Mouse (Mus musculus) retina, adult 2 months (tissue): ENCODE measurements around the gene Gm48552.

Experiments
- DNase-seq: peaks from one replicate; pipeline ENCODE4 v3.0.0-alpha.2; 2012; ENCODE audit warnings: low read depth, low spot score

Gene Gm48552

DNA sequence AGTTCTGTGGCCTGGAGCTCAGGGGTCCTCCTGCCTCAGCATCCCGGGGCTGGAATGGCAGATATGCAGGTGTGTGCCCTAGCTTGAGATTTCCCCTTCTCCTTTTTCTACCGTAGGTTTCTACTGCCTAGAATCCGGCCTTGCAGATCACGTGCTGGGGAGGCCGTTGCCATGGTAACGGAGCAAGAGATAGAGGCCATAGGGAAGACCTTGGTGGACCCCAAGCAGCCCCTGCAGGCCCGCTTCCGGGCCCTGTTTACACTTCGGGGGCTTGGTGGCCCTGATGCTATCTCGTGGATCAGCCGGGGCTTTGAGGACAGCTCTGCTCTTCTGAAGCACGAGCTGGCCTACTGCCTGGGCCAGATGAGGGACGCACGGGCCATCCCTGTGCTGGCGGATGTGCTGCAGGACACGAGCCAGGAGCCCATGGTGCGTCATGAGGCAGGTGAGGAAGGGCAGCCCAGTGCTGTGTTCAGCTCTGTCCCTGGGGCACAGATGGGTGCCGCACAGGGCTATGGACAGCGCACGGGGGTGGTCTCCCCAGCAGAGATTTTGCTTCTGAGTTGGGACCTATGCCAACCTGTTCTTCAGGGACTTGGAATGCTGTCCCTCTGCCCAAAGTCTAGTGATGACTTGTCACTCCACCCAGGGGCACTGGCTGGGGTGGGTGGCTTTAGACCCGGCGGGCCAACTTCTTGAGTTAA, 3.0 kb upstream of the Gm48552 start:
- no peak for DNase-seq

DNA sequence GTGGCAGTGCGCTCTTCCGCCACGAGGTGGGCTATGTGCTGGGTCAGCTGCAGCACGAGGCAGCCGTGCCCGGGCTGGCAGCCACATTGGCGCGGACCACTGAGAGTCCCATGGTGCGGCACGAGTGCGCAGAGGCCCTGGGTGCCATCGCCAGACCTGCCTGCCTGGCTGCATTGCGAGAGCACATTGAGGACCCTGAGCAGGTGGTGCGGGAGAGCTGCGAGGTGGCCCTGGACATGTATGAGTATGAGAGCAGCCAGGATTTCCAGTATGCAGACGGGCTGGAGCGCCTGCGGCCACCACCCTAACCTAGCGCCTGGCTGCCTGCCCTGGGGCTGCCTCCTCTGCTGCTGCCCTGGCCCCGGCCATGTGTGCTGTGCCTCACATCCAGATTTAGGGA, 1.1 kb upstream of the Gm48552 start:
- no peak for DNase-seq

DNA sequence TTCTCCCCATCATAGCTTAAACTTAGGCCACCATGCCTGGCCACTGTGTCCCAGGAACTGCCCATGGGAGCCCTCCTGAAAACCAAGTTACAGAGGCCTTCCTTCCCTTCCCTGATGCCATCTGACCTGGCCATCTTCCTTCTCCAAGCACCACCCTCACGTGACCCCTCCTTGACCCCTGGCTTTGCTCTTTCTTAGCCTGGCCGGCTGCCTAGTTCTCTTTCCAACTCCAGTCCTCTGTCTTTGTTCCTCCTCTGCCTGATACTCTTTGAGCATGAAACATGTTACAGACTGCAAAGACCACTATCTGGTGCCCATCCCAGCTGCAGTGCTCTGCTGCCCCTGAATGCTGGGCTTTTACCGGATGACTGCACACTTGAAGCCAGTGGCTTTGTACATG, 568 bp downstream of the Gm48552 start:
- no peak for DNase-seq

DNA sequence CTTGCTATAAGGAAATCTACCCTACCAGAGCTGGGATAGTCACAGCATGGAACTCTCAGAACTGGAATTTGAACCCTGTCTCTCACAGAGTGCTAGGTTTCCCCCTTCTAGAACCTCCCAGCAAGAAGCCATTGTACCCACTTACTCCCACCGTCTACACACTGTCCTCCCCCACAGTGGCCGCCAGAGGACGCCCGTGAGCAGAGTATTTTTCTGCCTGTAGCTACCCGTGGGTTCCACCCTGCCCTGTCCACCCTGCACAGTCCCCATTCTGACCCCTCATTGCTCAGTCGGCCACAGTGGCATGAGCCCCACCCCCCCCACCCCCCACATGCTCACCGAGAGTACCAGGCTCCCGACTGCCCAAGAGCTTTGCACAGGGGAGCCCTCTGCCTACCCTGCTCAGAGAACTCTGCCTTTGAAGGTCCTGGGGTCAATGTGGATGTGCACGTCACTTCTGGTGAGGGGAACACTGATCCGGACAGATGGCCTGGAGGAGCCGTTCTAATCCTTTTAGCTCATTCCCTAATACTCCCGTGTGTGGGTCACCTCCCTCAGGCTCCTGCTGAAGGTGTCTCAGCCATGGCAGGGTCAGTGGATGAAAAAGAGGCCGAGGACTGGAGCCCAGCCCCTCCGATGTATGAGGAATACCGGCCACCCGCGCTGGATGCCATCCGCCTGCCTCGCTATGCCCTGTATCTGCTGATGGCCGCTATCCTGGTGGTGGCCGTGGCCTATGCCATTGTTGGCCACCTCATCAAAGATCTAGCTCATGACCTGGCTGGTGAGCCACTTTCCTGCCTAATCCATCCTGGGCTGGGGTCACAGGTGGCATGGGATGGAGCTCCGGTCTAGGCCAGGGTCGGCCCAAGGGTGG, 1.2 kb downstream of the Gm48552 start:
- peak; percentile 91 for DNase-seq

DNA sequence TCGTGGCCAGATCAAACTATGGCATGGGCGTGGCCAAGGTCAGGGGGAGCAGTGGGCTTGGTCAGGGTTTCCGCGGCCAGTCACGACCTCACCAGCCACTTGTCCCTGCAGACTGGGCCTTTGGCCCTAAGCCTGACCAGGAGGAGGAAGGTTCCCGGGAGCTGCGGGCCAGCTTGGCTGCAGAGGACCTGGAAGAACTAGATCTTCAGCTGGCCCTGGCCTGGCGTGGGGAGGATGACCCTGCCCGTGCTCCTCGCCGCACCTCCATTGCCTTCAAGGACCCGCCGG, 1.8 kb downstream of the Gm48552 start:
- no peak for DNase-seq

DNA sequence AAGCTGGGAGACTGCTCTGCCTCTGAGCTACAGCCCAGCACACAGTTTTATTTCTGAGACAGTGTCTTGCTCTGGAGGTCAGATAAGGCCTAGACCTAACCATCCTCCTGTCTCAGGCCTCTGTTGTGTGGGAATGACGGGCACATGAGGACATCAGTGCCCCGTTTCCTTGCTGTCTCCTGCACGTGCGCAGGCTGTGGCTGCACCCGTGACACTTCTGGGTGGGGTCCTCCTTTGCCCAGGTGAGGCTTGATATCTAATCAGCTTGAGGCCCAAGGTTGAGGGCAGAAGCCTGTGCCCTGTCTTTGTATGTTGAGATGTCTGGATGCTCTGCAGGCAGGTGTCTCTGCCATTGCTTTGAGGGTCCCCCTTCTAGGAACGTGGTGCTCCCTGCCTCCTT, 3.5 kb downstream of the Gm48552 start:
- no peak for DNase-seq

DNA sequence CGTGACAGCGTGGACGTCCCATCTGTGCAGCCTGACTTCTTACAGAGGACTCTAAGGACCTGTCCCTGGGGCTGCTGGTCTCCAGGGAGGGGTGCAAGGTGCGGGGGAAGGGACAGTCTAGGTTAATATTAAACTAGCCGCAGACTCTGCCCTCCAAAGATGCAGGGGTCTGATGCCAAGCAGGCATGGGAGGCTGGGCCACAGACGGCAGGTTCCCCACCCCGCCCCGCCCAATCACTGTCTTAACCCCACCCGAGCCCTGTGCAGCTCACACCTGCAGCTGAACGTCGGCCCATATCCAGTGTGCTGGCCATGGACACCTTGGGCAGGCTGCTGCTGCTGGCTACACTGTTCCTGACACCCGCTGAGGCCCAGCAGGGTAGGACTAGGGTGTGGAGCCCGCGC, 4.0 kb downstream of the Gm48552 start, which contains the start of gene Smim24:
Smim24 (plus strand) TSS at position 271 of the 405 bp plus-strand sequence.
- no peak for DNase-seq

DNA sequence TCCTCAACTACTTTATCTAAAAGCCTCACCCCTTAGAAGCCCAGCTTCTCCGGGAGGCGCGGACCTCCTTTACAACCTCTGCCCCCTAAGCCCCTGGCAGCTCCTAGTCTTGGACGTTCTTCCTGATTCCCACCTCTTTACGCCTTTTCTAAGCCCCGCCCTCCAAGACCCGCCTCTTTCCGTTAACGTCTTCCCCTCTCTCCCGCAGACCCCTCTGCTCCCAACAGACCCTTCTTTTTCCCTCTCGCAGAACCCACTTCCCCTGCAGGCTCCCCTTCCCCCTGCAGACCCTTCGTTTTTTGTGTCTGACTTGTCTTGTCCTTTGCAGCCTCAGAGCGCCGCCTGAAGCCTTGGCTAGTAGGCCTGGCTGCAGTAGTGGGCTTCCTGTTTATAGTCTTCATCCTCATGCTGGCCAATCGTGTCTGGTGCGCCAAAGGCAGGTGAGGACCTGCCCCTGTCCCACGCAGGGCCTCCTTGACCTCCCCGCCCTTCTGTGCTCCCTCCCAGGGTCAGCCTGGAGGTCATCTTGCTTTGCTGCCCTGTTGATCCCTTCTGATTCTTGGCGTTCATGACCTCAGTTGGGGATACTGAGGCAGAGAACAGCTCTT, 4.8 kb downstream of the Gm48552 start:
- no peak for DNase-seq

DNA sequence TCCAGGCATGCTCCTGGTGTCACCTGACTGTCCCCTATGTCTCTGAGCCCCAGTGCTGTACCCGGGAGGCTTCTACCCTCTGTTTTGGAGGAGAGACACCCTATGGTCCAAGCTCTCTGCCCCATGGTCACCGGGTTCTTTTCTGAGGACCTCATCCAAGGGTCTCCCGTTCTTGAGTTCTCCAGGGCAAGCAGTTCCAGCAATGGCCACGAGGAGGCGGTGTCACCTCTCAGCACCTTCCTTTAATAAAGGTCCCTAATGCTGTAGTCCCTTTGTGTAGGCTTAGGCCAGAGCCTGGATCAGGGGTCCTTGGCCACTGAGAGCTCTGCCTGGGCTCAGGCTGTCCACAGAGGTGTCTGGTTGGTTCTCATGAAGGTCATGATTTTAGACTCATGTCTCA, 6.3 kb downstream of the Gm48552 start:
- no peak for DNase-seq

DNA sequence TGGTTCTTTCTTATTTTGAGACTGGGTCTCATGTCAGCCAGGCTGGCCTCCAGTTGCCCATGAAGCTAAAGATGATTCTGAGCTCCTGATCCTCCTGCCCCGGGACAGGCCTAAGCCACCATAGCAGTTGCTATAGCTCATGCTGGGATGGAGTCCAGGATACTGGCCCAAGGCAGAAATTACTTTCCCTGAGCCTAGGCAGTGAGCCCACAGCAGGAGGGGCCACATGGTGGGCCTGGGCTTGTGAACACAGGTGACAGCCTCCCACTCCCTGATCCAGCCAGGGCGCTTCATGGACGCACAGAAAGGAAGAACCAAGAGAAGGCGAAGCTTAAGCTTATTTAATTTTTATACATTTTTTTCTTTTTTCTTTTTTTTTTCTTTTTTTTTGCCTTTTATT, 7.1 kb downstream of the Gm48552 start:
- no peak for DNase-seq

DNA sequence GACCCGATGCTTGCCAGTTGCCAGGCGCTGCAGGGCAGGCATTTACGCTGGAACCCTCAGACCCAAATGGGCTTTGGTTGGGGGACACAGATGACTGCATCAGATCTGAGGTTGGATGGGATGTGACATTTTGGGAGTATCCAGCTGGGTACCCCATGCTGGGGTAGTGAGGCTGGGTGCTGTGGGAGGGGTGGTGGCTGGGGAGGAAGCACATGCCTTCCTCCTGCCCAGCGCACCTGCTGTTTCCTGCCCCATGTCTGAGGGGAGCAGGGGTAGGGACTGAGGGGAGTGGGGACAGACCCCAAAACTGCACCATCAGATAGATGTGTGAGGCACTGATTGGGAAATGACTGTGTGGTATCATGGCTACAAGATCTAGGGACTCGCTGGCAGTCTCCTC, 7.9 kb downstream of the Gm48552 start:
- no peak for DNase-seq

DNA sequence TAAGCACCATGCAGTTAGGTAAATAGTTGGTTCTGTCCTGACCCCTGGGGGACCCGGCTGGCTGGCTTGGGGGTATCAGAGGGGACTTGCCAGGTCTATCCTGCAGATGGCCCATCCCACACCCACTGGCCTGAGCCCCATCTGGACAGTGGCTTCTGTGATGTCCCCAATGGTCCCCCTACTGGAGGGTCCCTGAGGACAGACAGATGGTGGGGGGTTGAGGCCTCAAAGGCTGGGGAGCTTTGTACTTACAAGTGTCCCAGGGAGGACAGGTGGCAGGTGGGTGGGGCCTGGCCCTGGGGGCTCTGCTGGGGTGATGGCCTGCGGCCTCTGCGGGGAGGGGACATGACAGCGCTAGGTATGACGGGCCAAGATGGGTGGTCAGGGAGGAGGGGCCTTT, 10.5 kb downstream of the Gm48552 start:
- no peak for DNase-seq

DNA sequence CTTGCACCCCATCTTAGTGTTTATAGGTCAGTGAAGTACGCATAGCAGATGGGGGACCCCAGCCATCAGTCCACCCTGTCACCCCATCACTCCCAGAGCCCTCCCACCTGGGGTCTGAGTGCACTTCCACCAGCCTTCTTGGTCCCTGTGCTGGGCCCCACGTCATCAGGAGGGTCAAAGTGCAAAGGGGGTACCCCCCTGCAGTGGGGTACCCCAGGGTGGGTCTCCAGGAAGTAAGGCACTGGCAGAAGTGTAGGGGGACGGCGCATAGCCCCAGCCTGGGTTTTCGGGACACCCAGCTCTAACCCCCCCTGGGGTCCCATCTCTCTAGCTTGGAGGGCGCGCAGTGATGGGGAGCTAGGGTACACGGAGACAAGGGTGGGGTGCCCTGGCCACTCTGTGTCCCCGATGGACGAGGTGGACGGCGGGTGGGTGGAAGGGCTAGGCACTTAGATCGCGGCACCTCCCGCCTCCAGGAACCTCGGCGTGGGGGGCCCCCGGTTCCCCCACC, 11.0 kb downstream of the Gm48552 start:
- DNase-seq: no peak

DNA sequence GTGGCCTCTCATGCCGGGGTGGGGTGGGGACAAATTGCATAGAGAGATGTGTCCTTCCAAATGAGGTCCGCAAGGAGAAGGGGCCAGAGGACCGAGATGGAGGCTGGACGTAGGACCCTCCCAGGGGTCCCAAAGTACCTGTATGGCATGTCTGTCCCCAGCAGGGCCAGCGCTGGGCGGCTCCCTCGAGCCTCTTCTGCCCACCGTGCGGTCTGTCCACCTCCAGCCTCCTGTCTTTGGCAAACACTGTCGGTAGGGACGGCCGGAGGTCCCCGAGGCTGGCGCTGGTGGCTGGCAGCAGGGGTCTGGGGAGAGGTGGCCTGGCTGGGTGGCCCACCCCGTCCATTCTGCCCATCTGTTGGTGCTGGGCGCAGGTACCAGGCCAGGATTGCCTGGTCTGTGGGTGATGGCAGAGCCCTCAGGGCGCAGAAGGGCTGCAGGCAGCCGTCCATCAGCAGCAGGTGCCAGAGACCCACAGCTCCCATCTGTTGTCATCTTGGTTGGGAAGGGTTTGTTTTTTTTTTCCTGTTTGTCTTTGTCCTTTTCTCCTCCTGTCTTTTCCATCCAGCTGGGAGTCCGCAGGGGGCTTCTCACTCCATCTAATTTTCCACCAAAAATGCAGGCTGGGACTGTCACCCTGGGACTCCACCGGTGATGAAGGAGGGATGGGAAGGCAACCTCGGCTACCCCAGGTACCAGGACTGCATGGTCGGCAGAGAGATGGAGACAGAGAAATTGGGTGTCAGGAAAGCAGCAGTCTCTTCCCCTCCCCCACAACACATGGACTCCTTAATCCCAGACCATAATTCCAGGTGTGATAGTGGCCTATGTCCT, 11.8 kb downstream of the Gm48552 start:
- DNase-seq: no peak

DNA sequence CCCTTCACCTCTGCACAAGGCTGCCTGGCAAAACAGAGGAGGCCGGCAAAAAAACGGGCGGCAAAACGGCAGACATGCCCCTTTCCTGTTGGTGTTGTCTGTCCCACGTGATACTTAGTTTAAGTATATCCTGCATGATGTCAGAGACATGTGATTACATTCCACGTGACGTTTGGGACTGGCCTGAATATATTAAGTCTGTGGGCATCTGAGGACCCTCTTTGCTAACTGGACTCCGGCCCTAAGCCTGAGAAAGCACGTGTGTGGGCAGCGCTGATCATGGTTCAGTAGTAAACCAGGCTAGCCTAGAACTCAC, 12.4 kb downstream of the Gm48552 start:
- DNase-seq: no peak

DNA sequence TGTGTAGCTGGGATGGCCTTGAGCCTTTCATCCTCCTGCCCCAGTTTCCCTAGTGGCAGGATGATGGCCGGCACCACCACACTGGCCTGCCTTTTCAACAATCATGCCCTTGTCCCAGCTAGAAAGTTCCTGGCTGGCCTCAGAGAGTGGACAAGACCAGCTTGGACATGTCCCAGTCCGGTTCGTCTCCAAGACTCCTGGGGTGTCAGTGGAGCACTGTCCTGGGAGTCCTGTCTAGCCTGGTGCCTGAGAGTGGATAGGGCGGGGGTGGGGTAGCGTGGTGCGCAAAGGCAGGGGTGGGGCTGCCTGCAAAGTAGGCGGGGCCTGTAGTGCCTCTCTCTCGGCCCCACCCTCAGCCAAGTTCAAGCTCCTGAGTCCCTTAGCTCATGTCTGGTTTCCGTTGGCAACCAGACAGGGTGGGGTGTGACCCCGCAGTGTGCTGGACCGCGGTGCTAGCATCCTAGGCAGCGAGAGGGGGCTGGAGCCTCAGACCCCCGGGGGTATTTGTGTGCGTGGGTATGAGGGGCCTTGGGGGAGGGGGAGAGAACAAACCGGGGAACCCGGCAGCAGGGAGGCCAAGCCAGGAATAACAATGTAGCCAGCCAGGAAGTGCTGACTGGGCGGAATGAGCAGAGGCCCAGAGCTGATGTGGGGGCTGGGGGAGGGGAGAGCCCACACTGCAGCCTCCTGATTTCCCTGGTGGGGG, 12.9 kb downstream of the Gm48552 start:
- DNase-seq: no peak

DNA sequence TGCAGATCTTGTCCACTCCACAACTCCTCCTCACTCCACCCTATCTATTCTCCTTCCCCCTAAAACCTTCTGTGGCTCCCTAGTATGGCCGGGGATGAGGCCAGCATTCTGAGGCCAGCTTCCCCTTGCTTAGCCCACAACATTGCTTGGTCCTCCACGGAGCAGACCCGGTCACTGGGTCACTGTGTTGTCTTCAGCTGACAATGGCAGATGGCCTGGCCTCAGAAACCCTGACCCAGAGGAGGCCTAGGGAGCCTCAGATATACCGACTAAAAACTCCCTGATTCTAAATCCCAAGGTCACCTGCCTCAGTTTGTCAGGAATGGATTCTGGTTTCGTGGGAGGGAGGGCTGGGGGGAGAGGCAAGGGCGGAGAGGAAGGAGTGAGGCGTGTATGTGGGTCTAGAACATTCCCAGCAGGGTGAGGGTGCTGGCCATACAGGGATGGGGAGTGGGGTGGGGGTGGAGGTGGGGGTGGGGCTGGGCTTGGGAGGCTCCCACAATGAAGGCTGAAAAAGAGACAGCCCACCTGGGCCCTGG, 13.5 kb downstream of the Gm48552 start:
- no peak for DNase-seq

DNA sequence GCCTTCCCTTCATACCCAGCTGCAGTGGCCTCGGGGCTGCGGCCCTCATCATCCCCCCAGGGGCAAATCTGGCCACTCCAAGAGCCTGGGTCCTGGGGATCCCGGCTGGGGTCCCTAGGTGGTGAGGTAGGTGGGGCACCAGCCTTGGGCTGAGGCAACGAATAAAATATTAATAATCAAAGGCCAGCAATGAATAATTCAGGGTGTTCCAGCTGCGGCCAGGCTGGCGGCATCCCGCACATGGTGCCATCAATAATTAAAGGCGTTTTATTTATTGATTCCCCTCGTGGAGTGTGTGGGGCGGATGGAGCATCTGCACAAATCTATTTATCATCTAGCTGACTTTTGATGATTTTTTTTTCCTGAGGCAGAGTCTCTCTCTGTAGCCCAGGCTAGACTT, 14.7 kb downstream of the Gm48552 start:
- no peak for DNase-seq

DNA sequence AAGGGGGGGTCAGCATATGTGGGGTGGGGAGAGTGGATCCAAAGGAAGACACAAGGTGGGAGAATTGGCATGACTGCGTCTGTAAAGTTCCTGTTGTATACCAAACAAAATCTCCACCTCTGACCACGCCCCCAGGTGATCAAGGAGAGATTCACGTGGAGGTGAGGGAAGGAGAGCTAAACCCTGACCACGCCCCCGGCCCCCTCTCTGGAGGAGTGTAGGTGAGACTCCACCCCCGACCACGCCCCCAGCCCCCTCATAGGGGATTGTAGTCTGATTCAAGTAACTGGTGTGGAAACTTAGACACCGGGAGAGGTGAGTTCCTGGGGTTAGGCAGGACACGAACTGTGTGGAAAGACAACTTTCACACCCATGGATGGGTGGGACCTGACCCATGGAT, 15.3 kb downstream of the Gm48552 start:
- no peak for DNase-seq

DNA sequence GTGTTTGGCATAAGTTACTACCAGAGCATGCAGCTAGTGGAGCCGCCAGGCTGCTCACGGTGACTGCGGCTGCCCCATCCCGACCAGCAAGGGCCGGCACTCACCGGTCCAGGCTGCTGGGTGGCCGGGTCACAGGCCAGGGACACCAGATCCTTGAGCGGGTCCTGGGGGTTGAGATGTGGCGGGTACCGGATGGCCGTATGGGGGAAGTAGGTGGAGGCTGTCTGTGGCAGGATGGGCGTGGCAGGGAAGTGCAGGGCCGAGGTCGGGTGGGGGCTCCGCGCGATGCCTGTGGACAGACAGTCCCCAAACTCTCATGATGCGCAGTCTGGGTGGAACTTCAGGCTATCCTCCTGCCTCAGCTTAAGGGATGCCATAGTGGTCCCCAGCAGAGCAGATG, 15.9 kb downstream of the Gm48552 start:
- DNase-seq: no peak

DNA sequence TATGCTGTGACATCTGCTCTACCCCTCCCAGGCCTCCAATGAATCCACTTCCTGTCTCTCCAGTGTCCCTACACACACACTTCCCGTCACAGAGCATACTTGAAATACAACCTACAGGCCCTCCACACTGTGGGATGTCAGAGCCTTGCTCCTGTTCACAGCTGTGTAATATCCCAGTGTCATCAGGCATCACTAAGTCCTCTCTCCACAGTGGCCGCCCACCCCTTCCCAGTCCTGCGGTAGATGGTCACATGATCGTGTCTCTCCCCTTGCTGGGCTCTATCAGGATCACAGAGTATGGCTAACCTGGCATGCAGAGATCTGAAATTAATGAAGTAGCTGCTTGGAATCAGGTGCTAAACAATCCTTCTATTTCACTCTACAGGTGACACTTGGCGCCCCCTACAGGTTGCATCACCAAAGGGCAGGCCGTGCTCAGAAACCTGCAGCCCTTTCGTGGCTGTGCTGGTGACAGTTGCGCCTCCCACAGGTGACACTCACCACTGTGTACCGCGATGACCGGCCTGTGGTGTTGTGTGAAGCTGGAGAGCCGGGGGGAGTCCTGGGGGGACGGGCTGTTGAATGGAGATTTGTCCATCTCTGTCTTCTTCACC, 16.9 kb downstream of the Gm48552 start:
- DNase-seq: peak; percentile 58
